Mouse (Mus musculus) 416B (cell line): Measurements from ENCODE around the gene Myo1e.
A peak's percentile ranks its signal among the peaks of the same experiment; 100 is the strongest.

Source experiments
- DNase-seq: peaks from one replicate; pipeline ENCODE4 v3.0.0; 2011; ENCODE audit warnings: low read depth

The Myo1e gene

DNA sequence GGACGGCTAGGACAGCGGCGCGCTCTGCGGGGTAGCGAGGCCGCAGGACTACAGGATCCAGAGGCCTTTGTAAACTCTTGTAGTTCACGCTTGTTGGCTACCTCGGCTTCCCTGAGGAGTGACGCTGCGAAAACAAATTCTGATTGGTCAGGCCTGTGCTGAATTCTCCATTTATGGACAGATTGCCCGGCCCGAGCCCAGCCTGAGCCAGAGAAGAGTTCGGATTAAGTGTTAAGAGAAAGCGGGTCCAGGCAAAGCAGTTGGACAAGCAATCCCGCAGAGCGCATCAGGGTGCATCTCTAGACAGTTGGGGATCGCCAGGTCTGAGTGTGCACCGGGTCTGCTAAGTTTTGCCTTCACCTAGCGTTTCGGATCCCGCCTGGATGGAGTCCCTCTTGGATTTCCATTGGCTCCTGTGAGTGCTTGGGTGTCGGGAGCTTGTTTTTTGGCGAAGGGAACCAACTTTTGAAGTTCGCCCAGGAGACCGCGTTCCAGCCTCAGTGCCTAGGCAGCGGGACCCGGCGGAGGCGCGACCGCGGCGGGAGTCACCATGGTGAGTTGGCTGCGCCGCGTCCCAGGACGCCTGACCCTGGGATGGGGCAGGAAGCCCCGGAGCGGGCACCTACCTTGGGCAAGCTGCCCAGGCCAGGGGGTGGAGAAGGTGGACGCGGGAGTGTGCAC lies at the start of gene Myo1e:
Gene Myo1e, plus strand, starts transcription at position 200 of the 681 bp plus-strand sequence.
- DNase-seq, result no peak

DNA sequence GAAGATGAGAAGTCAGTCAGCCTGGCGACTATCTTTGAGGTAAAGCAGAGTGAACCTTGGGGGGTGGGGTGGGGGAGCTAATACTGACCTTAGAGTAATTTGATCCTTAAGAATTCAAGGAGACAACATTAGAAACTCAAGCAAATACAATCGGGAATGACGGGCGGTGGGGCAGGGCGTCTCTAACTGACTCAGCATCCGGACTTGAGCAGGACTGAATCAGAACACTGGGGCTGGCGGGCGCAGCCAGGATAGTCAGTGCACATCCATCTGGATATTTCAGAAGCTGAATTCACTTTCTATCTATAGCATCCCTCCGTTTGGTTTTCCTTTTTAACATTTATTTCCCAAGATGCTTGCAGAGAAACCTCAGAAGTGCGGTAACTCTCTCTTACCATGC lies 47.1 kb upstream of the Myo1e start:
- DNase-seq, result no peak

DNA sequence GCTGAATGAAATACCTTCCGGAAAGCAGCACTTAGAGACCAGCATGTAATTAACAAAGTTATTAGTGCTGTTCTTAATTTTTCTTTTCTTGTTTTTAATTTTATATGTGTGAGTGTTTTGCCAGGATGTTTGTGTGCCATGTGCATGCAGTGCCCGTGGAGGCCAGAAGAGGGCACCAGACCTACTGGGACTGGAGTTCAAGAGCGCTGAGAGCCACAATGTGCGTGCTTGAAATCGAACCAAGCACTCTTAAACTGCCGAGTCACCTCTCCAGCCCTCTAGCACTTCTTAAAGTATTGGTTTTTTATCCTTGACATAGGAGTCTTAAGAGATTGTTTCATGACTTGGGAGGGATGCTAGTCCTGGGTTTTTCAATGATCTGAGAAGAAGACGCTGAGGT lies 38.2 kb upstream of the Myo1e start:
- peak; percentile 38 for DNase-seq

DNA sequence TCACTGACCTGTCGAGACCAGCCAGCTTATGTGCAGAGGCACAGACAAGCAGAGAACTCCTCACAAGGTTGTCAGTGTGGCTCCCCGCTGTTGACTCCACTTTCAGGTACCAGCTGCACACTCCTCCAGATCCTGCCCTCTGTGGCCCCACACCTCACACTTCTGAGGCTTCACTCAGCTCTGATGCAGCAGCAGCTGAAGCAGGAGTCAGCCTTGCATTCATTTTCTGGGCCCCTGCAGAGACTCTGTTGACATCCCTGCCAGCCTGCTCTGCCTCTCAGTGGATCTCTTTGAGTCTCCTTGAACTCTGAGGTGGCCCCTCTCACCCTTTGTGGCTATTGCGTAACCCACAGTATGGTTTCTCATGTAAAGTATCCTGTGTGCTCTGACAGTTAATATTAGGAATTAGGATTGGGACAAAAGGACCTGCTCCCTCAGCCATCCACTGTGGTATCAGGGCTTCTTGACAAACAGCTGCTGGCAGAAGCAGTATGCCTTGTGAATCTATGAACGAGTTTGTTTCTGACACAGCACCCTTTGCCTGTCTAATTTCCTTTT lies 32.8 kb upstream of the Myo1e start:
- peak; percentile 19 for DNase-seq

DNA sequence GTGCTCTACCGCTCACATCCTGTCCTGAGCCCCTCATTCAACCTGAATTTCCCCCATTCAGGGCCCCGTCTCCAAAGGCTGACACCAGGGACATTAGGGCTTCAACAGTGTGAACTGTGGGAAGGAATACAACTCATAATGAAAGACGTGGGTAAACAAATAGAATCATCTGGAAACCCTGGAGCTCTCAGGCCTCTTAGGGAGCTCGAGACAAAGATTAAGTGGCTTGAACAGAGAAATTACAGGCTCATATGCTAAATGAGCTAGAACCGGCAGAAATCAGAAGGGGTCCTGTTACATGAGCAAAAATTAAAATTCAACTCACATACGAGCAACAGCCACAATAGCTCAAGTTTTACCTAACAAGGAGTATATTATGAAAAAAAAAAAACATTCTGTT lies 32.3 kb upstream of the Myo1e start:
- DNase-seq, result no peak

DNA sequence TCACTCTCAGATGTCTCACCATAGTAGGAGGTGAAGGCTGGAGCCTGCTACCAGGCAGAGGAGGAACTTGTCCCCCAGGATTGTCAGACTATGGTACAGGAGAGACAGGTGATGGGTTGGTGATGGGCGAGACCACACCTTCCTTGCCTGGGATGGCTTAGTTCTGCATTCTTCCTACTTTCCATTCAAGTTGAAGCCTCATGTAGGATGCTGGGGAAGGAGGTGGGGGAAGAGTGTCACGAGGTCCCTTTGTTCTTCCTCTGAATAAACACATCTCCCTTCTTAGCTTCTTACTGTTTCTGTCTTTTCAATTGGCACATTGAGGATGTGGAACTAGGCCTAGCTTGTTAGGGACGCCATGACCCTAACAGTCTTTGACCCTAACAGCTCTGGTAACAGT lies 30.9 kb upstream of the Myo1e start:
- no peak for DNase-seq

DNA sequence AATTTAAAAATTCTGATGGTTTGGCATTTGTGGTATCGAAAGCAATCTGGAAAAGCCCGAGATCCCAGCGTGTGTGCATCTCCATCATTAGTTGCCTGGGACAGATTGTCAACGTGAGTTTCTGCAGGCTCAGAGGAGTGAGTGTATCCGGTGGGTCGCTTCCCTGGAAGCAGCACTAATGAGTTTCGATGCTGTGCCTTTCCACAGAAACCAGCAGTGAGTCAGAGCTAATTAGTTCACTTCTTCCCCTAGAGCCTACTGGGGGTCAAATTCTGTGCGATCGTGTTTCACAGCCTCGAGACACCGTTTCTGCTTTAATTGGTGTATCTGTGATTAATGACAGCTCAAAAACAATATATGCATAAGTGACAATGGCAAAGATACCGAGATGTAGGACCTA lies 25.4 kb upstream of the Myo1e start:
- DNase-seq, result no peak

DNA sequence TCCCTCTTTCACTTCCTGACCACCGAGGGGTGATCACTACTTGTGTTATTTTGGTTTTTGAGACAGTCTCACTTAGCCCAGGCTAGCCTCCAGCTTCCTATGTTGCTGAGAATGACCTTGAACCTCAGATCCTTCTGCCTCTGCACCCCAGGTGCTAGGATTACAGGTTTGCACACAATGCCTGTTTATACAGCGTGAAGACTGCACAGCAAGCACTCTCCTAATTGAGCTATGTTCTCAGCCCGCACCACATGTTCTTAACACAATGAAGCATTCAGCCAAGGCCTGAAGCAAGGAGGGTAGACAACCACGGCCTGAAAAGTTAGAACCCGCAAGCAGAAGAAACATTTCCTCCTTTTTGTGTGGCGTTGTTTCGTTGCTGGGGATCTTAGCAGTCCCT lies 24.5 kb upstream of the Myo1e start:
- DNase-seq, result no peak

DNA sequence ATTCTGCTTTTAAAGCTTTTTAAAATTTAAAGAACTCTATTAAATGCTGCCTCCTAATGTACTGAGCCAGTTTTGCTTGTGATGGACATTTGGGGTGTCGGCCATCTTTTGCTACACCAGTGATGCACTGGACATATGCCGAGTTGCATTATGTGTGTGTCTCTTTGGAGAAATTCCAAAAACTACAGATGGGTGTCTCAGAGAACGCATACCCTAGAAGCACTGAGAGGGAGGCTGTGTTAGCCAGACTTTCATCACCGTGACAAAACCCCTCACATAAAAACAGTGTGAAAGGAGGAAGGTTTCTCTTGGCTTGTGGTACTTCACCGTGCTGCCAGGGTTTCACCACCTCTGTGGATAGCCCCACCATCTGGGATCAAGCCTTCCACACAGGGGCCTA lies 14.8 kb upstream of the Myo1e start:
- no peak for DNase-seq

DNA sequence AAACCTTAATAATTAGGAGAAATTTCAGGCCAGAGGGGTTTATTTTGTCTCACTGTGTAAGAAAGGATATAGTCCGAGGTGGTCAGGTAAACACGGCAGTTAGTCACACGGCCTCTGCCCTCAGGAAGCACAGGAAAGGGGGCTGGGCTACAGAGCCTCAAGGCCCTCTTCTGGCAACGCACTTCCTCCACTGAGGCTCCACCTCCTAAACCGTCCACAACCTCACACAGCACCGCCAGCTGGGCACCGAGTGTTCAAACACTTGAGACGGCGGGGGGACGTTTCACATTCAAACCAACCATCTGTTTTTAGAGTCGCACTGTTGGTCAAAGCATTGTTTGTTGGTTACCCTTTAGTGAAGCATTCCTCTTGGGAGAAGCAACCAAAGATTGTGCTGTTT lies 12.5 kb upstream of the Myo1e start:
- peak; percentile 63 for DNase-seq

DNA sequence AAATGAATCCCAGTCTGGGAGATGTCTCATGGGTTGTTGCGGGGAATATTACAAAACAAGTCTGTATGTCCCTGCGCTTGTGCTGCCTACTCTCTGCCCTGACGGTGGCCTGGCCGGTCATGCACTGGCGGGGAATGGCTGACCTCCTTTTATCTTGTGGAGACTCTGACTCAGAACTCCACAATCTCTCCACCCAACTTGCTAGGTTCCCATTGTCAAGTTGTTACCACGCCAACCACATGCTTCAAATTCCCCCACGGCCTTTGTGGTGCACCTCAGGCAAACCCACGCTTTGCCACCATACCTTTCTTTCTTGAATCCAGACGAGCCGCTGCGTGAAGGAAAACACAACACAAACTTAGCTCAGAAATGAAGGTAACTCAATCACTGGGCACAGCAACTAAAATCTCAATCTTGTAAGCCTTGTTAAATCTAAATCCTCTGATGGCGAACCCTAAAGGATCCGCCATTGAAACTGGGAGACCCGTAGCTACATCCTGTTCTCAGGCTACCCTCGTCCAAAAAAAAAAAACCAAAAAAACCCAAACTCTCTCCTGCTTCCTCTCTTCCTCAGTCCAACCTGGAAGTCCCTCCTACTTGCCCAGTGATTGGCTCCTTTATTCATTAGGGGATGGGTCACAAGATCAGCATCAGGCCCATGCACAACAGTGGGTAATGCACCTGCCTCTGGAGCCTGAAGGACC lies 10.0 kb upstream of the Myo1e start:
- DNase-seq, result peak; percentile 13

DNA sequence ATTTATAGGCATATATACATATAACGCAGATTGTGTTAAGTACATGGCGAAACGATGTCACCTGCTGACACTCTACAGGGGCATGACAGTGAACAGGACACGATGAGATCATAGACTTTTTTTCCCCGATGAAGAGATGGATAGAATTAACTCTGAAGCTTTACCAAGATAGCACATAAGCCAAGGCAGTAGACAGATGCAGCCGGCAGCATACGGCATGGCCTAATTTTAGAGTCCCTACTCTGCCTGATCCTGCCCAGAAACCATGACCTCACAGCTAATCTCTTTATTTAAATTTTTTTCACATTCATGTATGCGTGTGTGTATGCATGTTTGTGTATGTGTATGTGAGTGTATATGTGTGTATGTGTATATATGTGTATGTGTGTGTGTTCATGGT lies 9.2 kb upstream of the Myo1e start:
- no peak for DNase-seq

DNA sequence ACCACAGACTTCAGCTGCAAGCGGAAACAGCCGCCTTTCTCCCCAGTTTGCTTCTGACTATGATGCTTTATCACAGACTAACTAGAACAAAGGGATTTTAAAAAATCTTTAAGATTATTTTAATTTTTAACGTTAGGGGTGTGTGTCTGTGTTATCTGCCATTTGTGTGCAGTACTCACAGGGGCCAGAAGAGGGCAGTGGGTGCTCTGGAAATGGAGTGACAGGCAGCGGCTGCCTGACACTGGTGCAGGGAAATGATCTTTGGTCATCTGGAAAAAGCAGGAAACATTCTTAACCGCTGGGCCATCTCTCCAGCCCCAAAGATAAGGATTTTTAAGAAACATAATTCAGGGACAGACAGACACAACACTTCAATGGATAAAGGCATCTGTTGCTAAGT lies 4.4 kb upstream of the Myo1e start:
- DNase-seq, result peak; percentile 56

DNA sequence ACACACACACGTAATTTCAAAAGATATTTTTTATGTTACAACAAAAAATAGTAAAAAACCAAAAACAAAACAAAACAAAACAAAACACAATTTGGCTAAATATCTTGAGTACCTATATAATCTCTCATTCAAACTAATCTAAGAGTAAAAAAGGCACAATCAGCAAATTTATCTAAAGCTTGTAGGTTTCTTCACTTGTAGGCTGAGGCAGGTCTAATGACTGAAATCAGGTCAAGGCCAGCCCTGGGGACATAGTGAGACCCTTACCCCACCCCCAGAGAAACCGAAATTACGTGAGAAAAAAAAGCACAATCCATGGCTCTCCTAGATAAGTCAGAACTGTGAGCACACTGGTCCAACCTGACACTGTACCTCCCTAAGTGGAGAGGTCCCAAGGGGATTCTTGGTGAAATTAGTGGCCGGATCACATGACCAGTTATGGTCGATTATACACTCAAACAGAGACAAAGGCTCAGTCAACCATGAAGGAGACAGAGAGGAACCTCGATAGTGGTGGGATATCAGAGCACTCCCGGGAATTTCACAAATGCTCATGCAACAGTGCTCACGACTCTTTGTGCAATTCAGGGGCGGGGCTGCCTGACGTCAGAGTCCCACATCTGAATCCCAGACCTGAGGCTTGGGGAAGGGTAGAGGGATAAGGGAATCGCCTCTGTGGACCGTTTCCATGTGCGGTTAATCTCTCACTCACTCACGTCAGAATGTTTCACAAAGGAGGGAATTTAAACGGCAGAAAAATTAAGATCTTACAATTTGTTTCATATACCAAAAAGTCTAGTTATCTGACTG lies 3.7 kb upstream of the Myo1e start:
- no peak for DNase-seq

DNA sequence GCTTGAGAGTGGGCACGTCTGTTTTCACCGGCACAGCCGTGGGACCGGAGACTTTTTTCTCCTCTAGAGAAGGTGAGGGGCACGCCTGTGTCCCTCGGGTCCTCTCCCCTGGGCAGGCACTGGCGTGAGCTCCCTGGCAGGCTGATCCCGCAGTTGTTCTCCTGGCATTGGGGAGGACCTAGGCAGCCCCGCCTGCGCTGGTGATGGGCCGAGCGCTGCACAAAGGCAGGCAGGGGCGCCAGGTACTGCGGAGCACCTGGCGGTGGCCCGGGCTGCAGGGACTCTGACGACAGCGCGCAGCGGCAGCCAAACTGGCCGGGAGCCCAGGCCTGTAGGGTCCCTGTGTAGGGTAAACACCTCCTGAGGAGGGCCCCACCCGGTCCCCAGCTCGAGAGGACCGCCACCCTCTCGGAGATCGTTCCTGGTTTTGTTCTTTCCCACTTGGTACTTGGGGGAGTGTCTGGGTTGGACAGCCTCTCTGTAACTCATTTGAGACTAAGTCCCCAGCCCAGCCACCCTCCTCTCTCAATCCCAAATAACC lies 901 bp downstream of the Myo1e start:
- no peak for DNase-seq

DNA sequence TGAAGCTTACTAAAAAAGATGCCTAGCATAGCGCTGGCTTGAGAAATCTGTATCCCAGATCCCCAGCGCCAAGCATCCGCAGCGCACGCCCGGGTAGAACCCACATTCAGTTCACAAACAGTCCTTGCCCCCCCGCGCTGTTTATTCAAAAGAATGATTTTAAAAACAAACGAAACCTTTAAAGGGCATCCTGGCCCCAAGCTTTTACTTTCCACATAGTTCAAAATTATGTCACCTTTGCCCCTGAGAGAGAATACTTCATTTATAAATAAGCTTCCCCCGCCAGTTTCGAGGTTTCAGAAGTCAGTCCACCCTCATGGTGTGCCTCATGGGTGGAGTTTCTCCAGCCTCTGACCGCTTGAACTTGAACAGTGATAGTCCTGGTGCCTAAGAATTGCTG lies 1.6 kb downstream of the Myo1e start:
- no peak for DNase-seq

DNA sequence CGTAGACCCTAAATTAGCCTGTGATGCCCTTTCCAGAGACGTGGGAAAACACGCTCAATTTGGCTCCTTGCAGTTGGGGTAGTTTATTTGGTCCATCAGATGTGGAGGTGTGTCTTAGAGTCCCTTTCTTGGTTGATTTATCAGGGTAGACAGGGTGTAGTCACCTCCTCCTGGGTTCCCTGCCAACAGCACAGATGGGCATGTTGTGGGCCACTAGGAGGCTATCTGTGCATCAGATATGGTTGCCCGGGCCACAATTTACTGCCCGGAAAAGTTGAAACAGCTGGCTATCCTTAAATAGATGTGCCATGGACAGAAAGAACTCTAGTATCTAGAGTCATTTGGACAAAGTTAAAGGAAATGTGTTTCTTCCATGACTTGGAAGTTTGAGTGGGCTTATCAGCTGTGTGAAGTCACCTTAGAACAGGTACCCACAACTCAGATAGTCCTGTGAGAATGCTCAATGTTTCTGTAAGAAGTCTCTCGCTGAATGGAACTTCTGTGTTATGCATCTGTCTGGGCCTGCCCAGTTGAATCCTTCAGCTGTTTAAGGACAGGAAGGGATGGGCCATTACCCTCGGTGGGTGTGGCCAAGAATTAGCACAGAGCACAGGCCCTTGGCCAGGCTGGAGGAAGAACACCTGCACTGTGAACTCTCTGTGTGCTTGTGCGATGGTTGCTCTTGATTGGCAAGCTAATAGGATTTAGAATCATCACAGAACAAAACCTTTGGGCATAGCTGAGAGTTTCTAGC lies 2.3 kb downstream of the Myo1e start:
- no peak for DNase-seq

DNA sequence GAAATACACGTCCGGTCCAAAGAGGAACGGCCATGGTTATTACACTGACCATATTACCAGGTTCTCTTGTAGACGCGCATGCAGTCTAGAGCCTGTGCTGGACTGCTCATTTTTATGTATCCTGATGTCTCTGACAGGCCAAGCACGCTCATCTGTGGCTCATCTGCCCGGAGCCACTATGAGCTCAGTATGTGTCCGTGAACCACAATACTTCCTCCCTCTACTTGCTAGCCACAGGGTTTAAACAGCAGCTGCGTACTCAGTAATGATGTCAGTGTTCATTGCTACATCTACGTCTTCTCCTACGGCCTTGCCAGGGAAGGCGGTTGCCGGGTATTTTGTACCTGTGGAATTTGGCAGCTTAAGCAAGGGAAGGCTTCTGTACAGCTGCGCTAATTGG lies 4.5 kb downstream of the Myo1e start:
- peak; percentile 35 for DNase-seq

DNA sequence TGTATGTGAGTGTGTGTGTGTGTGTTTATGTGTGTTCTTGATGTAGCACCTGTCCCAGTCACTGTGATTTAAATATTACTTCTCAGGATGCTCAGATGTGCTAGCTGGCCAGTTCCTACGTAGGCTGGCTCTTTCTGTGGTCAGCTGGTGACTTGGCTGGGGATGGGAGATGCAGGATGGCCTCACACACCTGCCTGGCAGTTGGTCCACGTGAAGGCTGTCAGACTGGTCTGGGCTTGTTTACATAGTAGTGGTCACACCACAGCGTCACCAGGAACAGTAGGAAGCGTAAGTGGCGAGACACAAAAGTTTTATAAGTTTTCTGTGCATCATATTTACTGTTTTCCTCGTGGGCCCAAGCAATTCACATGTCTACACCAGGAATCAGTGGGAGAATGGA lies 9.4 kb downstream of the Myo1e start:
- no peak for DNase-seq

DNA sequence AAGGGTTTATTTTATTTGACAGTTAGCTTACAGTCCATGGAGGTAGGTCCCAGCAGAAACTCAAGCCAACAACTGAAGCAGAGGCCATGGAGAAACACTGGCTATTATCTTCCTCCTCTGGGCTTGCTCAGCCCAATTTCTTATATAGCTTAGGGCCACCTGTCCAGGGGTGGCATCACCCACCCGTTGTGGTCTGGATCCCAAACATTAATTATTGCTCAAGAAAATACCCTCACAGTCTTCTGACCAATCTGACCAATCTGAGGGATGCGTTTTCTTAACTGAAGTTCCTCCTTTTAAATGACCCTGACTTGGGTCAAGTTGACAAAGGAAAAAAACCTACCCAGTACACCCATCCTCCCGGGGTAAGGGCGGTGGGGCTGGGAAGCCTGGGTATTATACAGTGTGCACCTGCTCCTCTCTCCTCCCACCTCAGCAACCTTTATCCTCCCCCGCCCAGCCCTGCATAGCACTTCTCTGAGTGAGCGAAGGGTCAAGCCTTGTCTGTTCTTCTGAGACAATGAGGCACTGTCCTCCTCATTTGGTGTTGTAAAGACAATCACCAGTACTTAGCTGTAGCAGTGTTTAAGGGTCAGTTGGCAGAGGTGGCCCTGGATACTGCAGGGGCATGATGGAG lies 12.3 kb downstream of the Myo1e start:
- DNase-seq, result no peak

DNA sequence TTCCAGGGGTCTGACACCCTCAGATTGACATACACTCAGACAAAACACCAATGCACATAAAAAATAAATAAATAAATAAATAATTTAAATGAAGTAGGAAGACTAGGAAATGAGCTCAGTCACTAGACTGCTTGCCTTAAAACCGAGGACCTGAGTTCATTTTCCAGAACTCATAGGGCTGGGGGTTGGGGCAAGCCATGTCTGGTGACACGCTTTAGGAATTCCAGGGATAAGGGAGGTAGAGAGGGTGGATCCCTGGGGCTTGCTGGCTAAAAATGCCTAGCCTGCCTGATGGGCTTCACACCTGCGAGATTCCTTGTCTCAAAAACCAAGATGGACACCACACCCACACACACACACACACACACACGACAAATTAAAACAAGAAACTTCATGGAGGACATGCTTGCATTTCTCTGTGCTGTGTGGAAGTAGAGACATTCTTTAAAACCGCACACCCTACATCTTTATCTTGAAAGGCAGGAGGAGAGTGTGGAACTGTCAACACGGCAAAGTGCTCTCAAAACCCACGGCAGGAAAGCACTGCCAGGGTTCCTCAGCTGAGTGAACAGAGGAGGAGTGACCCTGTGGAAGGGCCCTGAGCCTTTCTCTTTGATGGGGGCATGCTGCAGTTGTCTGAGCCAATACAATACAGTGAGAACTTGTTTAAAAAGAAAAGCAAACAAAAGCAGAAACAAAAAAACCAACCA lies 13.5 kb downstream of the Myo1e start:
- DNase-seq, result no peak
